Mouse (Mus musculus) embryo, embryonic 10 days (tissue): ENCODE data around the gene Mbtps1.

Experiments used
- DNase-seq: peaks from one replicate; pipeline ENCODE4 v3.0.0-alpha.2; 2015; ENCODE audit warnings: low spot score

The Mbtps1 gene

GRCm38 (mm10) chr8:119557821-119558602, 523 bp downstream of the Mbtps1 start:
- DNase-seq: peak; percentile 81

GRCm38 (mm10) chr8:119557132-119557531, 1.4 kb downstream of the Mbtps1 start:
- no peak for DNase-seq

GRCm38 (mm10) chr8:119555861-119556260, 2.7 kb downstream of the Mbtps1 start:
- no peak for DNase-seq

GRCm38 (mm10) chr8:119552967-119553366, 5.6 kb downstream of the Mbtps1 start:
- DNase-seq: no peak

GRCm38 (mm10) chr8:119548560-119549113, 9.9 kb downstream of the Mbtps1 start:
- DNase-seq: no peak

GRCm38 (mm10) chr8:119547019-119547691, 11.4 kb downstream of the Mbtps1 start:
- no peak for DNase-seq

GRCm38 (mm10) chr8:119545791-119546190, 12.7 kb downstream of the Mbtps1 start:
- DNase-seq: no peak

GRCm38 (mm10) chr8:119545180-119545579, 13.4 kb downstream of the Mbtps1 start:
- no peak for DNase-seq

GRCm38 (mm10) chr8:119544606-119545005, 13.9 kb downstream of the Mbtps1 start:
- no peak for DNase-seq

- DNase-seq: no peak
Observed at GRCm38 (mm10) chr8:119531973-119532372, 26.6 kb downstream of the Mbtps1 start.

GRCm38 (mm10) chr8:119531397-119531796, 27.1 kb downstream of the Mbtps1 start:
- DNase-seq: no peak

GRCm38 (mm10) chr8:119530937-119531336, 27.6 kb downstream of the Mbtps1 start:
- DNase-seq: no peak

- no peak for DNase-seq
Observed at GRCm38 (mm10) chr8:119528762-119529161, 29.8 kb downstream of the Mbtps1 start.

- peak; percentile 49 for DNase-seq
Observed at GRCm38 (mm10) chr8:119520102-119520501, 38.4 kb downstream of the Mbtps1 start.

- no peak for DNase-seq
Observed at GRCm38 (mm10) chr8:119516674-119517073, 41.9 kb downstream of the Mbtps1 start.

- no peak for DNase-seq
Observed at GRCm38 (mm10) chr8:119515767-119516166, 42.8 kb downstream of the Mbtps1 start.

GRCm38 (mm10) chr8:119514940-119515339, 43.6 kb downstream of the Mbtps1 start:
- DNase-seq: no peak

GRCm38 (mm10) chr8:119513405-119513804, 45.1 kb downstream of the Mbtps1 start:
- no peak for DNase-seq

- no peak for DNase-seq
Observed at GRCm38 (mm10) chr8:119511722-119512121, 46.8 kb downstream of the Mbtps1 start.

- DNase-seq: no peak
Observed at GRCm38 (mm10) chr8:119510471-119510870, 48.1 kb downstream of the Mbtps1 start.

- DNase-seq: no peak
Observed at GRCm38 (mm10) chr8:119506106-119506505, 52.4 kb downstream of the Mbtps1 start.

GRCm38 (mm10) chr8:119505488-119505887, 53.0 kb downstream of the Mbtps1 start:
- no peak for DNase-seq

GRCm38 (mm10) chr8:119503191-119503767, 55.3 kb downstream of the Mbtps1 start:
- DNase-seq: no peak
